Mouse (Mus musculus) retina, postnatal 7 days (tissue): ENCODE results near the gene Apaf1.

Source experiments
- DNase-seq: peaks from one replicate; pipeline ENCODE4 v3.0.0-alpha.2; 2012; ENCODE audit warnings: low read depth, low spot score

Apaf1 gene

DNA sequence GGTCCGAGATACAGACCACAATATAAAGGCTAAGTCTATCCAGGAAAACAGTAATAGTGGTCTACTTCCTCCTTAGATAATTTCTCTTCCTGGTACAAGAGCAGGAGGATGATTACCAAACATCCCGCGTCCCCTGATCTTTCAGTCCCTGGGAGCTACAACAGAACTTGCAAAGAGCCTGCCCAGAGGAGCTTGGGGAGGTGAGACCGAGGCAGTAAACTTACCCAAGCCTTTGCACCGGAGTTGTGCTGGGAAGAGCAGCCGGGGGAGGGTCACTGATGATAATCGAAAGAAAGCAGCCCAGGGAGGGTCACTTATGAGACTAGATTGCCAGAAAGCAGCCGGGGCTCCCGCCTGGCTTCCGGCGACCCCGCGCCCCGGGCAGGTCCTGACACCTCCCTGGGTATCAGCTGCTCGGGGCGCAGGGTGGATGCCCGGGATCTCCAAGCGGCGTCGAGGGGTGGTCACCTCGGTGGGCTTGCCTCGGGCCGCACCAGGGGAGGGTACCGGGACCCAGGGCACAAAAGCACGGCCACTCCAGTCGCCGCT lies 537 bp downstream of the Apaf1 start:
- no peak for DNase-seq

DNA sequence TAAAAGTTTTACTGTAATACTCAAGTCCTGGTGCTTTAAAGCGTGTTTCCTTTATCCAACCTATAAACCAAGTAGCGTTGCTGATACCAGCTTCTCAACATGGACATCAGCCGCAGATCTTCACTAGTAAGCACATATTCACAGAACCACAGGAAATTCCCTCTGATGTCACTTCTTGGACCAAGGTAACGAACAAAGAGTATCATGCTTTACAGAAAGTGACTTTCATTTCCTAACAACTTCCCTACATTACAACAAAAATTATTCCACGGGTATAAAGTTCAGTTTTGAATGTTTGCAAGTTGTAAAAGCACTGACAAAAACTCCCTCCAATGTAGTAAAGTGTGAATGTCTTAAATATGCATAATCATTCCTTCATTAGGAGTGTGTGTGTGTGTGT lies 2.0 kb downstream of the Apaf1 start:
- DNase-seq: no peak

DNA sequence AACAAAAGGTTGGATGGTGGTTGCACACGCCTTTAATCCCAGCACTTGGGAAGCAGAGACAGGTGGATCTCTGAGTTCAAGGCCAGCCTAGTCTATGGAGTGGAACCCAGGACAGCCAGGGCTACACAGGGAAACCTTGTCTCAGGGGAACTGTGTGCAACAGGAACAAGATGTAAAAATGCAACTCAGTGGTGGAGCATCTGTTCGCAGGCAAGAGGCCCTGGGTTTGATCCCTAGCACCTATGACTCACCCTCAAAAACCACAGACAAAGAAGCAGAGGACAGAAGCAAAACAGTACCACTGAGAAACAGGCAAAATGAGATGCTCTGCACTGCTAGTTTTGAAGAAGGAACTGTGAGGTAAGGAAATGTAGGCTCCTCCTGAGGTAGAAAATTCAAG lies 5.9 kb downstream of the Apaf1 start:
- DNase-seq: no peak

DNA sequence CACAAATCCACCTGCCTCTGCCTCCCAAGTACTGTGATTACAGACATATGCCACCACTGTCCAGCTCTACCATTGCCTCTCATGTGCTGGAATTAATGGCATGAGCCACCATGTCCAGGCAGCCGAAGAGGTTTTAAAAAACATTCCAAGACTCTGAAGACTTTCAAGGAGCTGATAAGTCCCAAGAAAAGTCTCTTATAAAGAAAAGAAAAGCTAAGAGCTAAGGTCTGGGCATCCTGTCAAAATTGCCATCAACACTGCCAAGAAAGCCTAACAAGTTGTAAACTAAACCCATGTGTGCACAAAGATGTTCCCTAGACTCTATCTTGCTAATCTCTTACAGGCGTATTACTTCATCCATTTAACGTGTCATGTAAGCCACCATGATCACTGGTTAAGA lies 9.2 kb downstream of the Apaf1 start:
- no peak for DNase-seq

- no peak for DNase-seq
Observed at GRCm38 (mm10) chr10:91071768-91072167, 10.8 kb downstream of the Apaf1 start.

DNA sequence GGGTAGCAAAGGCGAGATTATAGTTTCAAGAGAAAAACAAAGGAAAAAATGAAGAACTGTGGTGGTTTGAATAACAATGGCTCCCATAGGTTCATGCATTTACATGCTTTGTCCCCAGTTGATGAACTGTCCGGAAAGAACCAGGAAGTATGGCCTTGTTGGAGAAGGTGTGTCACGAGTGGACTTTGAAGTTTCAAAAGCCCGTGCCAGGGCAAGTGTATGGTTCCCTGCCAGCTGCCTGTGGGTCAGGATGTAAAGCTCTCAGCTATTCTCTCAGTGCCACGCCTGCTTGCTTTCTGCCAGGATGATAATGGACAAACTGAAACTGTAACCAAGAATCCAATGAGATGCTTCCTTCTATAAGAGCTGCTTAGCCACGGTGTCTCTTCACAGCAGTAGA lies 20.2 kb downstream of the Apaf1 start:
- no peak for DNase-seq

DNA sequence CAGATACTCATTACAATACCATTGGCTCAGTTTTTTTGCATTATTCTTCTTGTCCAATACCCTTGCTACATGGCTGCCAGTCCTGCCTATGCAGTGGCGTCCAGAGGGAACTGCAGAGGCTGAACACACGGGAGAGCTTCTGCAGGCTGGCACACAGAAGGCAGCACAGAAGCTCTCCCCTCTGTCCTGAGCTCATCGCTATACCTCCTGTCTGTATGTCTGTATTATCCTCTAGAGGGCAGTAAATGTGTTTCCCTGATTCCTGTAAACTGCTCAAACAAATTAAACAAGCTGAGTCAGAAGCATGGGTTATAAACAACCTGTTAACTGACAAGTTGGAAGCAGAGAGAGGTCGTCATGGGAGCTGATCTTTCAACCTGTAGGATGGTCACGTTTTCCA lies 21.8 kb downstream of the Apaf1 start:
- no peak for DNase-seq

- no peak for DNase-seq
Observed at GRCm38 (mm10) chr10:91052734-91053133, 29.8 kb downstream of the Apaf1 start.

- no peak for DNase-seq
Observed at GRCm38 (mm10) chr10:91051156-91051555, 31.4 kb downstream of the Apaf1 start.

DNA sequence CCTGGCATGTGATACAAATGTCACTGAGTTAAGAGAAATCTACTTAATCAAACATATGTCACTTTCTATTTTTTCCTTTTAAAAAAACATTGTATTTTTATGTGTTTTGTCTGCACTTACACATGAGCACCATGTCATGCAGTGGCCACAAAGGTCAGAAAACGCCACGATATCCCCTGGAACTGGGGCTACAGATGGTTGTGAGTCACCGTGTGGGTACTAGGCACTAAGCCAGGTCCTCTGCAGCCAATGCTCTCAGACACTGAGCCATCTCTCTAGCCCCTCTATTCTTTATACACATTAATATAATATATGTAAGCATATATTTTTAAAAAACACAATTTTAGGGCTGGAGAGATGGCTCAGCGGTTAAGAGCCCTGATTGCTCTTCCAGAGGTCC lies 32.9 kb downstream of the Apaf1 start:
- no peak for DNase-seq

DNA sequence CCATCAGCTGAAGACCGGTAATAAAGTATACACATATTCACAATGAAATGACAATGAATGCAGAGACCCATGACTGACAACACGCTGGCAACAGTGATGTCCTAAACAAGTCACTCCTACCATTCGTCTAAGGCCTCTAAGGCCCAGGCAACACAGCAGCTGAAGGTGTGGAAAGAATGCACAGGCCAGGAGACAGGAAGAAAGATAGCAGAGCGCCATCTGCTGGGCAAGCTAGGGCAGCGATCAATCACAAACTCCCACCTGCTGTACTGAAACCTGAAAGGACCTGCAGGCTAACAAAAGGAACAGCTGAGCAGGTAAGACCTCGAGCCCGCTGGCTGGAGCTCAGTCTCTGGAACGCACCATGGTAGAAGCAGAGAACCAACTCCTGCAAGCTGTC lies 48.6 kb downstream of the Apaf1 start:
- peak; percentile 55 for DNase-seq

GRCm38 (mm10) chr10:91032399-91032798 lies 50.2 kb downstream of the Apaf1 start:
- DNase-seq: peak; percentile 51

- DNase-seq: no peak
Observed at GRCm38 (mm10) chr10:91031176-91031575, 51.4 kb downstream of the Apaf1 start.

GRCm38 (mm10) chr10:91029002-91029539 lies 53.5 kb downstream of the Apaf1 start:
- no peak for DNase-seq

DNA sequence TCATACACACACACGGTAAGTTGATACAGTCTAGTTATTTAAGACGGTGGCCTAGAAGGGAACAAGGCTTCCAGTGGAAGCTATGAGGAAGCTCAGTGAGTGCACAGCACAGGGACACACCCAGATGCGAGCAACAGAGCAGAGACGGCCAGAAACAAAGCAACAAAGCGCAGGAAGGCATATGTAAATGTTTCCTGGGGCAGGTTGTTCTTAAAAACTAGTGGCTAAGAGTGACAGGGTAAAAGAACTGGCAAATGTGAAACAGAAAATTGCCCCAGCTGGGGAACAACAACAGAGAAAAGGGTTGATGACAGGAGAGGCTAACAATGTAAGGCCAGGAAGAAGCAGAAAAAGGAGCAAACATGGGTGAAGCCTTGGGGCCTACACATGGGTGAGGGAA lies 54.6 kb downstream of the Apaf1 start:
- DNase-seq: no peak

DNA sequence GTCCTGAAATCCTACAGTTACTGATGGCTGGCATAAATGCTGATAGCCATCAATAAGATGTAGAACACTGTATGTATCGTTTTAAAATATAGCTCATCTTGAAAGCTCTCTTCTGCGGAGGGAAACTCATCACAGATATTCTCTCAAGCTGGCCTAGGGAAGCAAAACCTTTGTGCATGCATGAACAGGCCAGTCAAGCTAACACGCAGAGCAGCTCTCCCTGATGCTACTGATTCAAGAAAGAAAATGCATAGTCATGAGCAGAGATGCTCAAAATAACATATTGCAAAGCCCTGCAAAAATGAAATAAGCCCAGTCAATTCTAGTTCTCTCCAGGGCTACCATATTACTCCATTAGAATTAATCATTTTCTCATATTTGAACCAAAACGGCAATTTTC lies 55.1 kb downstream of the Apaf1 start:
- no peak for DNase-seq

- no peak for DNase-seq
Observed at GRCm38 (mm10) chr10:91005858-91006538, 76.6 kb downstream of the Apaf1 start.

DNA sequence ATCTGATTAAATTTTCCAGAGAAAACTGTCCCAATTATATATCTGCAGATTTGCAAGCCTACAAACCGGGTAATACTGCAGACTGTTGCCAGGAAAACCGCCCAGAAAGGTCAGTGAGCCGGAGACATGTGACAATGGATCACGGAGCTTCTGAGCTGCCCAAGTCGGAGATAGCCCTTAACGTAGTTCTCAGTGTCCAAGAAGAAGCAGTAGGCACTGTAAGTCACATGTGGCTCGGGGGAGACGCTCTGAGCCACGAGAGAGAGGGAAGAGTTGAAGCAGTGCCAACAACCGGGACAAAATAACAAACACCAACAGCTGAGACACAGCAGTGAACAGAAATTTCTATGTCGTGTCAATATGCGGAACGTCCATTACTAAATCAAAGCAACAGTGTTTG lies 81.1 kb downstream of the Apaf1 start:
- no peak for DNase-seq

- no peak for DNase-seq
Observed at GRCm38 (mm10) chr10:90999899-91000298, 82.7 kb downstream of the Apaf1 start.

DNA sequence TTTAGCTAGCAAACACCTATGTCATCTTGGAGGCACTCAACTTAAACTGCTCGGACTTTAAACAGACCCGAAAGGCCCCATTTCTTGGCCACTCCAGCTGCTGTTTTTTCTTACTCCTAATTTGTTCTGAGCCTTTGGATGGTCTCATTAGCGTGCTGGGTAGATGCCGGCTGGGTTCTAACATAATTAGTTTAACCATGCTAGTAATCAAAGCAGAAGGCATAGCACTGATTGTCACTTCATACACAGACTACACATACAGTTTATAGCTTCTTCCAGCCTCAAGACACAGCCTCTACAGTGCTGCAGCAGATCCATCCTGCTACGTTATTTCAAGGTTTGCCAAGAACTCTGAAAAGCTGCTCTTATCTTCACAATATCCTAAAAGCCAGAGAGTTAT lies 88.7 kb downstream of the Apaf1 start:
- no peak for DNase-seq

DNA sequence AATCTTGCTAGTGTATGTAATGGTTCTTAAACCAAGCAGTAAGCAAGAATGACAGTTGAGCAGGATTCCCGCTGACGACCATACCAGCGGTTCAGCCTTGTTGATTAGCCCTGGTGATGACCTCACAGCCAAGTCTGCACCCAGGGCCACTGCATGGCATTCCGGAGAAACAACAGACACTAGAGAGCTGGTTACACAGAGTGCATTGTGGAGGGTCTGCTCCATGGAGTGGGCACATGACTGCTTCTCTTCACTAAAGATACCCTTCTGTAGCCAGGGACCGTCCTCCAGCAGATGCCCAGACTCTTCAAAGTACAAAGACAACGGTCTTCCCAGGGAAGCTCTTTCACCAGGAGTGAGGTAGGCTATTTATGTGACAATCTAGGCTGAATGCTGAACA lies 90.3 kb downstream of the Apaf1 start:
- no peak for DNase-seq

DNA sequence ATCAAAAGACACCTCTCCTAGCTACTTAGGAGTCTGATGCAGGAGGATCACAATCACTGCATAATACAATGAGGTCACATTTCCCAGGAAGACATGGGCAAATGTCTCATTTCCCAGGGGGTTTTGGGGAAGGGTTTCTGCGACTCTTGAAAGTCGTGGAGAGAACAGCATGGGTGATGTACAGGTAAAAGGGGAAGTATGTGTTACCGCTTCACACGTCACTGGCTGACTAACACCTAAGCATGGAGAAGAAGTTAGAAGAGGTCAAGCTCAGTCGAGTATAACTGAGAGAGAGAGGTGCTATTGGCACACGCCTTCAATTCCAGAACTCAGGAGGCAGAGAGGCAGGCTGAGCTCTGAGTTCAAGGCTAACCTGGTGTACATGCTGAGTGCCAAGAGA lies 92.2 kb downstream of the Apaf1 start:
- DNase-seq: no peak

GRCm38 (mm10) chr10:90983046-90983445 lies 99.5 kb downstream of the Apaf1 start:
- no peak for DNase-seq

DNA sequence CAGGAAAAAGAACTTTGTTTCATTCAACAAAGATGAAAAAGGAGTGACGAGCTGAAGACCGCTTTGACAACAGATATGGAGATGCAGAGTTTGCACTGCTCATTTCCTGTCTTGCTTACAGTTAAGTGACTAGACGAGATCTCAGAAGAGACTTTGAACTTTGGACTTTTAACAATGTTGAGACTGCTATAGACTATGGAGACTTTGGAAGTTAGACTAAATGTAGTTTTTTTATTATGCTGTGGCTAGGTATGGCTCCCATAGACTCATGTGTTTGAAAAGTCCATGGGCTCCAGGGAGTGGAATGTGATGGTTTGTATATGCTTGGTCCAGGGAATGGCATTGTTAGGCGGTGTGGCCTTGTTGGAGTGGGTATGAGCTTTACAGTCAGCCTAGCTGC lies 100.8 kb downstream of the Apaf1 start:
- DNase-seq: no peak
